Mouse (Mus musculus) sigmoid colon, adult 10 weeks (tissue): Measurements from ENCODE around the gene Slc4a1ap. TPM values are rescaled to one million over a fixed set of nuclear protein-coding genes. Genes with fewer than 3 reads are reported as not detected.

Experiments used
- polyA plus RNA-seq: library from polyadenylated mRNA; stranded (reverse); fragments of 350-450 nt; fragmentation: Illumina TruSeq; extraction: RNeasy Lipid Tissue Mini Kit (QIAGEN cat#74804); gene quantifications from one replicate; pipeline ENCODE4 v1.2.3, GENCODE M21; 2014; ENCODE audit warnings: low read depth, low replicate concordance

Slc4a1ap gene
- 51.6 TPM for polyA plus RNA-seq

GRCm38 (mm10) chr5:31526354-31527116, at the start of gene Slc4a1ap:
Gene Slc4a1ap (plus strand): TSS chr5:31526995.

GRCm38 (mm10) chr5:31485440-31485839, 41.4 kb upstream of the Slc4a1ap start, which contains the start of gene 4930548H24Rik:
Gene 4930548H24Rik (plus strand): TSS chr5:31485740.

GRCm38 (mm10) chr5:31494513-31495297, 32.1 kb upstream of the Slc4a1ap start, which contains the start of gene Gpn1:
Gene Gpn1 (plus strand): TSS chr5:31494741.

GRCm38 (mm10) chr5:31527707-31528106, 912 bp downstream of the Slc4a1ap start, which contains the start of gene Supt7l:
Gene Supt7l (minus strand): TSS chr5:31527807.

GRCm38 (mm10) chr5:31596481-31597429, 70.0 kb downstream of the Slc4a1ap start, which contains the start of gene Mrpl33:
Gene Mrpl33 (plus strand): TSS chr5:31596935.

Other genes starting within 250 kb of the Slc4a1ap start
- 11.8 TPM for gene Ift172, start 235.9 kb upstream of the Slc4a1ap start, polyA plus RNA-seq
- 1.7 TPM for gene Fndc4, start 230.9 kb upstream of the Slc4a1ap start, polyA plus RNA-seq
- gene Gckr, start 229.6 kb upstream of the Slc4a1ap start, polyA plus RNA-seq: not detected
- 23.8 TPM for gene Zfp512, start 74.6 kb upstream of the Slc4a1ap start, polyA plus RNA-seq
- not detected for gene 4930548H24Rik, start 41.3 kb upstream of the Slc4a1ap start, polyA plus RNA-seq
- gene Gpn1, start 32.3 kb upstream of the Slc4a1ap start, polyA plus RNA-seq: 18.3 TPM
- gene Supt7l, start 812 bp downstream of the Slc4a1ap start, polyA plus RNA-seq: 11.4 TPM
- gene Mrpl33, start 69.9 kb downstream of the Slc4a1ap start, polyA plus RNA-seq: 79.1 TPM
- gene Rbks, start 170.6 kb downstream of the Slc4a1ap start, polyA plus RNA-seq: 8.3 TPM
- gene Babam2, start 170.7 kb downstream of the Slc4a1ap start, polyA plus RNA-seq: 66.4 TPM